Mouse (Mus musculus) neural tube, embryonic 14.5 days (tissue): Measurements from ENCODE around the gene Fut8. TPM values are rescaled to one million over a fixed set of nuclear protein-coding genes. Genes with fewer than 3 reads are reported as not detected.

Experiments
- ATAC-seq: fragments of 200-750 bp; cut with Nextera tagmentation; 2 replicates; pipeline ENCODE4 v1.8.0; 2017; ENCODE audit warnings: low read depth, mild to moderate bottlenecking, moderate TSS enrichment, moderate library complexity
- H3K27ac ChIP-seq: fragments of 300-500 bp; sonication (generic); 2 replicates; pipeline ENCODE4 v1.5.1; 2014; ENCODE audit warnings: low read depth, mild to moderate bottlenecking, control low read depth, low read length, moderate library complexity, mixed read lengths
- H3K27me3 ChIP-seq: fragments of 300-500 bp; sonication (generic); 2 replicates; pipeline ENCODE4 v1.6.1; 2014; ENCODE audit warnings: low read length; ENCODE audit not compliant: control insufficient read depth, insufficient read depth
- H3K36me3 ChIP-seq: fragments of 300-500 bp; sonication (generic); 2 replicates; pipeline ENCODE4 v1.6.1; 2014; ENCODE audit warnings: low read length, mixed read lengths; ENCODE audit not compliant: control insufficient read depth, insufficient read depth
- H3K4me1 ChIP-seq: fragments of 300-500 bp; sonication (generic); 2 replicates; pipeline ENCODE4 v1.6.1; 2014; ENCODE audit warnings: low read length; ENCODE audit not compliant: control insufficient read depth, insufficient read depth
- H3K4me2 ChIP-seq: fragments of 300-500 bp; sonication (generic); 2 replicates; pipeline ENCODE4 v1.6.1; 2014; ENCODE audit warnings: mild to moderate bottlenecking, low read depth, low read length, control low read depth
- H3K4me3 ChIP-seq: fragments of 300-500 bp; sonication (generic); 2 replicates; pipeline ENCODE4 v1.5.1; 2014; ENCODE audit warnings: low read depth, low read length, control low read depth, mixed read lengths
- H3K9ac ChIP-seq: fragments of 300-500 bp; sonication (generic); replicated peaks from 2 replicates; pipeline ENCODE4 v1.6.1; 2014; ENCODE audit warnings: low read depth, mild to moderate bottlenecking, control low read depth, low read length, mixed read lengths
- H3K9me3 ChIP-seq: fragments of 300-500 bp; sonication (generic); 2 replicates; pipeline ENCODE4 v1.6.1; 2016; ENCODE audit warnings: low read length; ENCODE audit not compliant: control insufficient read depth
- WGBS: fragments of 180-500 bp; shearing (Covaris S2); extraction: QIAGEN DNeasy Blood & Tissue Kit; methylation state at CpG from one replicate; pipeline ENCODE4 v1.1.7; 2014; 5-methylcytosine and 5-hydroxymethylcytosine counted together
- polyA plus RNA-seq: library from polyadenylated mRNA; unstranded; fragments of >200 nt; fragmentation: Nextera tagmentation; extraction: Ambion mirVana; gene quantifications from 2 replicates; pipeline ENCODE4 v1.2.1, GENCODE M21; 2014

The Fut8 gene
- polyA plus RNA-seq, 1 experiment from 2014 or later = 74.6 TPM

DNA sequence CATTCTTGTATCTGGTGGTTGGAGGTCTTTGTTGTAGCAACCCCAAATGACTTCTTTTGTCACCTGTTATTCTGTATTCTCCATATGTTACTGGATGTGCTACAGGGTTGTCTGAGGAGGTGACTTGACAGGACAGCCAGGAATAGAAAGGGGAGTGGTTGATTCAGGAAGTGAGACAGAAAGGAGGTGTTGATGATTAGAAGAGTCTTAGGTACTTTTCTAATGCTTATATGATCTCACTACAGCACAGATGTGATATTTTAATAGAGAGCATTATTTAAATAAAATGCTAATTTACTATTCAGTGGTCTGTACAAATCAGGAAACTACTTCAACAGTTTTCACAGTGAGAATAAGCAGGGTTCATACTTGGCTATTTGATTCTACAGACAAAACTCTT, 71.6 kb downstream of the Fut8 start:
- Histone ChIP-seq H3K27ac (no peak overlapping the region), H3K9ac (no peak overlapping the region), H3K4me3 (no peak overlapping the region), H3K4me1 (no peaks in the 10 kb centered on the region), H3K9me3 (no peaks in the 10 kb centered on the region), H3K36me3 (no peaks in the 10 kb centered on the region), H3K4me2 (no peak overlapping the region), H3K27me3 (no peaks in the 10 kb centered on the region)
- ATAC-seq = no peak

DNA sequence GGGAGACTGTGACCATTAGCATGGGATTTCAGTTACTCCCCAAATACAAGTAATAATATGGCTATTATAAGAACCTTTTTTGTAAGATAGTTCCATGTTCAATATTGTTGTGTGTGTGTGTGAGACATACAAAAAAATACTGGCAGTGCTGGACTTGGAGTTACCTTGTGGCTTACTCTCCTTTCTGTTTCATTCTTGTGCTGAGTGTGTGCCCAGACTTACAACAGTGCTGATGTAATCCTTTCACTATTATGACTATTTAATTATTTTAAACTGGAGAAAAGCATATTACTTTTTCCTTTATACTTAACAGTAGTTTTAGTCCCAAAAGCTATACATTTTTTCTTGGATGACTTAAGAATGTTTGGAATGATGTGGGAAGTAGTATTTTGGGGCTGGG, 75.6 kb downstream of the Fut8 start:
- ATAC-seq = no peak
- no peaks in the 10 kb centered on the region for H3K36me3 ChIP-seq

DNA sequence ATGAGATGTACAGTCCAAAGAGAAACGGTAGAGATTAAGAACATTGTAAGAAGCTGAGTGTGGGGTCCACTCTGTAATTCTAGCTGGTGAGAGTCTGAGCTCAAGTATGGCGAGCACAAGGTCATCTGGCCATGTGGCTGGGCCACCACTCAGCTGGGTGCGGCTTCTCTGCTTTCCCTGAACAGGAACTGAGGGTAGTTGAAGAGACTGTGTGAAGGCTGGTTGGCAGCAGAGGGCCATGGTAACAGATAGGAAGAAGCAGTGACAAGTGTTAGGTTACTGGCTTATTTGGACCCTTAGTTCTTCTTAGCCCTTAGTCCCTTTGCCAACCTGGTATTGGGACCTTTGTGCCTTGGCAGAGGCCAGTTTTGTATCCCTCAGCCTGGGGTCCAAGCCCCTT, 86.2 kb downstream of the Fut8 start:
- no peaks in the 10 kb centered on the region for H3K4me1 ChIP-seq
- no peaks in the 10 kb centered on the region for H3K9me3 ChIP-seq
- no peak overlapping the region for H3K27ac ChIP-seq
- H3K4me2 ChIP-seq = no peak overlapping the region
- H3K27me3 ChIP-seq = no peaks in the 10 kb centered on the region
- no peak overlapping the region for H3K4me3 ChIP-seq
- no peak for ATAC-seq
- WGBS = 77% methylated on average over 3 of the region's 3 CpGs
- no peak overlapping the region for H3K9ac ChIP-seq
- H3K36me3 ChIP-seq = no peaks in the 10 kb centered on the region

More for the DNA sequence above, 75.6 kb downstream of the Fut8 start:
- Histone ChIP-seq H3K4me1 (no peaks in the 10 kb centered on the region), H3K9me3 (no peaks in the 10 kb centered on the region), H3K27me3 (no peaks in the 10 kb centered on the region), H3K4me3 (no peak overlapping the region), H3K4me2 (no peak overlapping the region), H3K27ac (no peak overlapping the region), H3K9ac (no peak overlapping the region)

DNA sequence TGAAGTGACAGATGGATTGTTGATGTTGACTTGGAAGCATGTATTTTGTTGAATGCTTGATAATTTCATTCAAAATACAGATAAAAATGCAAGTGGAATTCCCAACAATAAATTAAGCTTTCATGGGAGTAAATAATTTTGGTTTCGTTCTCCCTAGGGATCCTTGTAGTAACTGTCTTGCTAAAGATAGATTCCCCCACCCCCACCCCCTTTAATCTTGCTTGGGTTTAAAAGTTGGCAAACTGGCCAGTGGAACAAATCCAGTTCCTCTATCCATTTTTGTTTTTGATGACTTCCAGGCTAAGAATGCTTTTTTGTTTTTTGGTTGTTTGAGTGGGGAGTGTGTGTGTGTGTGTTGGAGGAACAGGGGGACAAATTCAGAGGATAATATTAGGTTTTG, 108.6 kb downstream of the Fut8 start:
- H3K27me3 ChIP-seq = no peaks in the 10 kb centered on the region

DNA sequence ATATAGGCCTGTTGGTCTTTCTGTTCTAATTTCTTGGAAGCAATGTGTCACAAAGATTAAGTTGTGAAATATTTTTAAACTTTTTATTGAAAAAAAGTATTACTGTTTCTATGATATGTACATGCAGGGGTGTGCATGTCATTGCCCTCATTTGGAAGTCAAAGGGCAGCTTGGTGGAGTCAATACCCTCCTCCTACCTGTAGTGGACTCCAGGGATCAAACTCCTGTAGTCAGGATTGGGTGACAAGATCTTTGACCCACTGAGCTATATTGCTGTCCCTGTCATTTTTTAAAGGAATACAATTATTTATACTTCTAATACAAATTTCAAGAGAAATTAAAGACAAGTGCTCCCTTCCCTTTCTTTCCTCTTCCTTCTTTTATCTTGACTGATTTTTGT, 111.6 kb downstream of the Fut8 start:
- ATAC-seq = no peak
- no peaks in the 10 kb centered on the region for H3K27me3 ChIP-seq
- H3K4me3 ChIP-seq = no peak overlapping the region
- no peak overlapping the region for H3K9ac ChIP-seq
- H3K4me1 ChIP-seq = no peaks in the 10 kb centered on the region
- H3K9me3 ChIP-seq = no peaks in the 10 kb centered on the region
- no peak overlapping the region for H3K4me2 ChIP-seq
- no peaks in the 10 kb centered on the region for H3K36me3 ChIP-seq
- no peak overlapping the region for H3K27ac ChIP-seq

More for the DNA sequence above, 108.6 kb downstream of the Fut8 start:
- Histone ChIP-seq H3K9me3 (no peaks in the 10 kb centered on the region), H3K4me3 (no peak overlapping the region), H3K27ac (no peak overlapping the region), H3K4me2 (no peak overlapping the region), H3K9ac (no peak overlapping the region), H3K4me1 (no peaks in the 10 kb centered on the region), H3K36me3 (no peaks in the 10 kb centered on the region)
- ATAC-seq = no peak
- 93% methylated on average over 1 of the region's 1 CpGs for WGBS

DNA sequence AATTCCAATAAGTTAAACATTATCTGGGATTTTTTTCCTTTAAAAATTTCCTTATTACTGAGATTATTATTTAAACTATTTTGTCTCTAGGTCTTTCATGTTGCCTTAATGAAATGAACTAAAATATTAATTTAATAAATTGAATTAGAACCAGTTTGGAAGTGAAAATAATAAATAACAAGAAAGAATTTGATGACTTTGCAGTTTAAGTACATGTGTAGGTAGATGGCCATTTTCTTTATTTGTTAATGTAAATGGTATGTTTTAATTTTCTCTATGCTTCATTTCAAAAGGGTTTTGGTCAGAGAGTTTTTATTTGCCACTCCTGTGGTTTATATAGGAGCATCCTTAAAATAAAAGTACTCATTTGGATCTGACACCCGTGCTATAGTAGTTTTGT, 177.8 kb downstream of the Fut8 start:
- Histone ChIP-seq H3K9ac (no peak overlapping the region), H3K27ac (no peak overlapping the region), H3K4me3 (no peak overlapping the region), H3K36me3 (no peaks in the 10 kb centered on the region), H3K4me1 (no peaks in the 10 kb centered on the region), H3K9me3 (no peaks in the 10 kb centered on the region), H3K27me3 (no peaks in the 10 kb centered on the region), H3K4me2 (no peak overlapping the region)
- ATAC-seq = no peak
- 94% methylated on average over 1 of the region's 1 CpGs for WGBS

DNA sequence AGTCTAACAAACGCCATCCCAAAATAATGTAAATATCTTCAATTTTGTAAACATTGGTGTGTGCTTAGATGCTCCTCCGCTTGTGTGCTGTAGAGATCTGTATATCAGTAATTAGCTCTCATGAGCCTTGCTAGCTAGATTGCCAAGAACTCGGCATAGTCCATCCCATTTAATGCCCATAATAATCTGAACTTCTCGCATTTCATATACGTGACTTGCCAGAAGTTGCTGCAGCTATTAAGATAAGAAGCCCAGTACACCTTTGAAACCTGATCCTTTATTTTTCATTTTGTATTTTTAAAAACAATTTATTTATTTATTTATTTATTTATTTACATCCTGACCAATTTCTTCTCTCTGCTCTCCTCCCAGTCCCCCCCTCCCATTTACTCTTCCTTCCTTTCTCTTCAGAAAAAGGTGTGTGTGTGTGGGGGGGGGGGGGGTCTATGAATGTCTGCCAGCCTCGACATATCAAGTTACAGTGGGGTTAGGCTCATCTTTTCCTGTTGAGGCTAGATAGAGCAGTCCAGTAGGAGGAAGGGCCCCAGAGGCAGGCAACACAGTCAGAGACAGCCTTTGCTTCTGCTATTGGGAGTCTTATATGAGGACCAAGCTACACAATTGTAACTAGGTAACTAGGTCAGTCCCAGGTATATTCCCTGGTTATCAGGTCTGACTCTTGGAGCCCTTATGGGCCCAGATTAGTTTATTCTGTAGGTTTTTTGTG, 183.9 kb downstream of the Fut8 start:
- Histone ChIP-seq H3K9me3 (no peaks in the 10 kb centered on the region), H3K36me3 (no peaks in the 10 kb centered on the region), H3K9ac (no peak overlapping the region), H3K27ac (no peak overlapping the region), H3K4me3 (no peak overlapping the region), H3K4me1 (no peaks in the 10 kb centered on the region), H3K27me3 (no peaks in the 10 kb centered on the region), H3K4me2 (no peak overlapping the region)
- 87% methylated on average over 6 of the region's 6 CpGs for WGBS
- no peak for ATAC-seq

DNA sequence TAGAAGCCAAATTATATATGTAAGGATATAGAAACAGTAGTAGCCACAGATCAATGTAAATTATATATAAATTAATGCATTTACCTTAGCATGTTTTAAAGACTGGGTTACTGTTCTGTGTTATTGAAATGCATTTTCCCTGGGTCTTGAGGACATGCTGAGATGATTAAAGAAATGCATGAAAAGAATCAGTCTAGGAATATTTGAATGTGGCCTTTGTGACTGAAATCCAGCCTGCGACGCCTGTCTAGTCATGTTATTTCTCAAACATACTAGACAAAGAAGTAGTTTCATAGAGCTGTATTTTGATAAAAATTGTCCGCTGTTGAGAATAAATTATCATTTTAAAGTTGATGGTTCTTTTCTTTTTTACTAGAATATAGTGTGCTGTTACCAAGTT, 188.2 kb downstream of the Fut8 start:
- ATAC-seq = no peak
- H3K36me3 ChIP-seq = no peaks in the 10 kb centered on the region
- 76% methylated on average over 3 of the region's 3 CpGs for WGBS
- H3K4me1 ChIP-seq = no peaks in the 10 kb centered on the region
- H3K4me3 ChIP-seq = no peak overlapping the region
- no peak overlapping the region for H3K27ac ChIP-seq
- H3K9me3 ChIP-seq = no peaks in the 10 kb centered on the region
- H3K27me3 ChIP-seq = no peaks in the 10 kb centered on the region
- H3K9ac ChIP-seq = no peak overlapping the region
- H3K4me2 ChIP-seq = no peak overlapping the region

DNA sequence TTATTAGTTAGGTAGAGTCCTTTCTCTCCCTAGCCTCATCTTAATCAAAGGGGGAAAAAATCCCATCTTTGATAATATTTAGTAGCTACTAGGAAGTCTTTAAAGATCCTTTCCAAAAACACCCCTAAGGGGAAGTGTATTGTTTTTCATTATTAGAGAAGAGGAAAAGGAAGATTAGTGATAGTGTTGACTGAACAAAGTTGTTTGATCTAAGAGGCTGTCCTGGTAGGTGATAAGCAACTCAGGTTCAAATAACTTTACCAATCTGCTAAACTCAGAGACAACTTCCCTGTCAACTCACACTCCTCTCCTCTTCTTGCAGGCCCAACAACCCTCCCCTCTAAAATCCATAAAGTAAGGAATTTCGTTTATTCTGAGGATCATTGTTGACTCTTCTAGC, 190.2 kb downstream of the Fut8 start:
- Histone ChIP-seq H3K4me3 (no peak overlapping the region), H3K27ac (no peak overlapping the region), H3K4me1 (no peaks in the 10 kb centered on the region), H3K27me3 (no peaks in the 10 kb centered on the region), H3K36me3 (no peaks in the 10 kb centered on the region), H3K9ac (no peak overlapping the region), H3K4me2 (no peak overlapping the region), H3K9me3 (no peaks in the 10 kb centered on the region)
- WGBS = 94% methylated on average over 1 of the region's 1 CpGs
- ATAC-seq = no peak
